Mouse (Mus musculus): Measurements from ENCODE around the gene Pycr2. TPM values are rescaled to one million over a fixed set of nuclear protein-coding genes. Genes with fewer than 3 reads are reported as not detected.

Gene Pycr2
- polyA plus RNA-seq (2014; fragmentation: Illumina TruSeq; extraction: RNeasy Lipid Tissue Mini Kit (QIAGEN cat#74804); ENCODE audit: low read depth, low replicate concordance): 15.7 TPM

GRCm38 (mm10) chr1:180904039-180904814 lies at the start of gene Pycr2:
Gene Pycr2 (plus strand): TSS chr1:180904293.

GRCm38 (mm10) chr1:180892808-180893207 lies 11.3 kb upstream of the Pycr2 start, which contains the start of gene Lefty2:
Gene Lefty2 (plus strand): TSS chr1:180893108.

GRCm38 (mm10) chr1:180934467-180935419 lies 30.6 kb downstream of the Pycr2 start, which contains the start of gene Lefty1:
Gene Lefty1 (plus strand): TSS chr1:180935022.

GRCm38 (mm10) chr1:180942166-180943031 lies 38.3 kb downstream of the Pycr2 start, which contains the start of gene Tmem63a:
Gene Tmem63a (plus strand): TSS chr1:180942344.

Other genes starting within 250 kb of the Pycr2 start
- not detected for gene Mixl1, start 207.3 kb upstream of the Pycr2 start, polyA plus RNA-seq (2014; fragmentation: Illumina TruSeq; extraction: RNeasy Lipid Tissue Mini Kit (QIAGEN cat#74804); ENCODE audit: low read depth, low replicate concordance)
- gene Acbd3, start 178.2 kb upstream of the Pycr2 start, polyA plus RNA-seq (2014; fragmentation: Illumina TruSeq; extraction: RNeasy Lipid Tissue Mini Kit (QIAGEN cat#74804); ENCODE audit: low read depth, low replicate concordance): 22.1 TPM
- 566 TPM for gene H3f3a, start 90.3 kb upstream of the Pycr2 start, polyA plus RNA-seq (2014; fragmentation: Illumina TruSeq; extraction: RNeasy Lipid Tissue Mini Kit (QIAGEN cat#74804); ENCODE audit: low read depth, low replicate concordance)
- gene Sde2, start 53.2 kb upstream of the Pycr2 start, polyA plus RNA-seq (2014; fragmentation: Illumina TruSeq; extraction: RNeasy Lipid Tissue Mini Kit (QIAGEN cat#74804); ENCODE audit: low read depth, low replicate concordance): 12.4 TPM
- gene Lefty2, start 11.2 kb upstream of the Pycr2 start, polyA plus RNA-seq (2014; fragmentation: Illumina TruSeq; extraction: RNeasy Lipid Tissue Mini Kit (QIAGEN cat#74804); ENCODE audit: low read depth, low replicate concordance): not detected
- 2.2 TPM for gene Lefty1, start 30.7 kb downstream of the Pycr2 start, polyA plus RNA-seq (2014; fragmentation: Illumina TruSeq; extraction: RNeasy Lipid Tissue Mini Kit (QIAGEN cat#74804); ENCODE audit: low read depth, low replicate concordance)
- 19.2 TPM for gene Tmem63a, start 38.1 kb downstream of the Pycr2 start, polyA plus RNA-seq (2014; fragmentation: Illumina TruSeq; extraction: RNeasy Lipid Tissue Mini Kit (QIAGEN cat#74804); ENCODE audit: low read depth, low replicate concordance)
- 55.2 TPM for gene Ephx1, start 116.6 kb downstream of the Pycr2 start, polyA plus RNA-seq (2014; fragmentation: Illumina TruSeq; extraction: RNeasy Lipid Tissue Mini Kit (QIAGEN cat#74804); ENCODE audit: low read depth, low replicate concordance)
- not detected for gene 9130409I23Rik, start 146.9 kb downstream of the Pycr2 start, polyA plus RNA-seq (2014; fragmentation: Illumina TruSeq; extraction: RNeasy Lipid Tissue Mini Kit (QIAGEN cat#74804); ENCODE audit: low read depth, low replicate concordance)
- gene Nvl, start 239.9 kb downstream of the Pycr2 start, polyA plus RNA-seq (2014; fragmentation: Illumina TruSeq; extraction: RNeasy Lipid Tissue Mini Kit (QIAGEN cat#74804); ENCODE audit: low read depth, low replicate concordance): 10.2 TPM
- 61.3 TPM for gene Cnih4, start 240.4 kb downstream of the Pycr2 start, polyA plus RNA-seq (2014; fragmentation: Illumina TruSeq; extraction: RNeasy Lipid Tissue Mini Kit (QIAGEN cat#74804); ENCODE audit: low read depth, low replicate concordance)